Mouse (Mus musculus) monocyte, adult 59 days (primary cell): Measurements from ENCODE around the gene Rbm28. TPM values are rescaled to one million over a fixed set of nuclear protein-coding genes. Genes with fewer than 3 reads are reported as not detected.

Source experiments
- total RNA-seq, 2 experiments: library from RNA; stranded (reverse); gene quantifications; one replicate each; pipeline ENCODE4 v1.2.4; 2023

The Rbm28 gene
- 10 to 100 TPM; 33.7 to 41.2 TPM for total RNA-seq

DNA sequence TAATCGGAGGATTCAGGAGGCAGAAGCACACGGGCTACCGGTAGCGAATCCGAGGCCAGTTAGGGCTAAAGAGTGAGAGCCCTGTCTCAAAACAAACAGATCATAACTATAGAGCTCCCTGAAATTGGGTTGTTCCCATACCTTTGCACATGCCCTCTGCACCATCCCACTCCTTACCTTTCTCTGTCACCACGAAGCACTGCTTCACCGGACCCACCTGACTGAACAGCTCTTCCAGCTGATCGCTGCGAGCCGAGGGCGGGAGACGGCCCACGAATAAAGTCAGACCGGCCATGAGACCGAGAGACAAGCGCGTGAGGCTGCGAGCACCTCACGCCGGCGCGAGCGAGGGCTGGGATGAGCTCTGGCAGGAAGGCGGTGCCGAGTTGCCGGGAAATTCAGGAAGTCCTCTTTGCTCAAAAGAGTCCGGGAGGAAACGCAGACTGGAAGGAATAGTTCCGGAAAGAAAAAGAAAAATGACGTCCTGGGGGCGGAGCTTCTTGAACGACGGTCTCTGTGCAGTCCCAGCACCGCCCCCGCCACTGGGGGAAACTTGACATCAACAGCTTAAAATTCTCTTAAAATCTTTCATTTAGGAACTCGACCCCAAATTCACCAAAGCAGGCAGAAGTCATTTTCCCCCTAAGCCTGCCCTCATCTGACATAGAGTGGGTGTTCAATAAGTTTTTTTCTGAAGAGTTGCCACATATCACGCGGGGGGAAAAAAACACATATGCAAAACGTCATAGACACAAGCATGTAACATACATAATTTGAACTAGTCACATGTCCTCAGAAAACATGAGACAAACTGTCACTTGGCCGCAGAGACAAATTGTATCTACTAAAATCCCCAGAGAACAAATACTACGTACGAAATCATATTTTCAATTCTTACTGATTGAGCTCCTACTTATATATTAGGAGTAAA is at the start of gene Rbm28:
Rbm28 (minus strand) TSS at position 693 of the 931 bp plus-strand sequence.

DNA sequence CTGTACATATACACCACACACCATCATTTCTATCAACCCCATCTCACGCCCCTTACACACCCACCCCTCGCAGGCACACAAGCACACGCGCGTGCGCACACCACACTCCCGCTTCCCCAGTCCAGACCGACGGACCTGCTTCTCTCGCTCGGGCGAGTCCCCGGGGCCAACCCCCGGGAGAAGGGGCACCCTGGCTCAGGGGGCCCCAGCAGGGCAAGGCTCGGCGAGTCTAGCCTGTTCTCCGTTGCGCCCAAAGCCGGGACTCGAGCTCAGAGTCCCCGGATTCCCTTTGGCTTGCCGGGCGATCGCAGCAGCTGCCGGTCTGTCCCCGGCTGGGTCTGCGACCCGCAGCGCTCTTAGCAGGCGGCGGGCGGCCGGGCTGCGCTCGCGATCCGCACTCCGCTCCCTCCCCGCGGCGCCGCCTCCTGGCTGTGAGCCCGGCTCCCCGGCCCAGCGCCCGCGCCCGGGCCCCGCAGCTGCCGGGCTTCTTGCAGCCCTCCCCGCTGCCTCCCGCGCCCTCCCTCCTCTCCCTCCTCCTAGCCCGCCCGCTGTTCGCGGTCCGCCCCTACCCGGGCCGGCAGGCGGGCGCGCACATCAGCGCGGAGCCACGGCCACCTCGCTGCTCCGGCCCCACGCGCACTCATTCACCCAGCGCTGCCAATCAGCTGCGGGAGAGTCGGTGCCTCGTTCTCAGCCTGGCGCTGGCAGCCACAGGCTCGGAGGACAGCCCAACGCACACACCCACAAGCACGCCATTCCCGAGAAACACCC is 14.3 kb upstream of the Rbm28 start, which contains the start of gene Prrt4:
Prrt4 (minus strand) TSS at position 697 of the 771 bp plus-strand sequence.

Other genes starting within 250 kb of the Rbm28 start
- not detected for gene Lep, start 104.8 kb downstream of the Rbm28 start, total RNA-seq
- not detected for gene Prrt4, start 14.6 kb upstream of the Rbm28 start, total RNA-seq
- gene Impdh1, start 51.4 kb upstream of the Rbm28 start, total RNA-seq = 10 to 100 TPM; 26.1 to 38.1 TPM
- 10 to 100 TPM; 15.7 to 26.3 TPM for gene Hilpda, start 107.5 kb upstream of the Rbm28 start, total RNA-seq
- gene Fam71f2, start 114.6 kb upstream of the Rbm28 start, total RNA-seq = 1 to 10 TPM; 1.1 to 1.2 TPM
- gene Fam71f1, start 154.1 kb upstream of the Rbm28 start, total RNA-seq = not detected
- gene Calu, start 183.1 kb upstream of the Rbm28 start, total RNA-seq = 10 to 100 TPM; 60.9 to 61.2 TPM
- gene Opn1sw, start 223.5 kb upstream of the Rbm28 start, total RNA-seq = not detected
- gene Ccdc136, start 231.3 kb upstream of the Rbm28 start, total RNA-seq = not detected